Mouse (Mus musculus) erythroblast, embryonic 14.5 days (primary cell): Measurements from ENCODE around the gene Vpreb3.

Source experiments
- GATA1 ChIP-seq: IDR thresholded peaks from 2 replicates; pipeline ENCODE4 v1.6.1; 2012; ENCODE audit warnings: low read length, inconsistent platforms, mixed read lengths
- TAL1 ChIP-seq: IDR thresholded peaks from 3 replicates; pipeline ENCODE4 v1.6.1; 2012; ENCODE audit warnings: low read length, inconsistent platforms, mixed read lengths

DNA sequence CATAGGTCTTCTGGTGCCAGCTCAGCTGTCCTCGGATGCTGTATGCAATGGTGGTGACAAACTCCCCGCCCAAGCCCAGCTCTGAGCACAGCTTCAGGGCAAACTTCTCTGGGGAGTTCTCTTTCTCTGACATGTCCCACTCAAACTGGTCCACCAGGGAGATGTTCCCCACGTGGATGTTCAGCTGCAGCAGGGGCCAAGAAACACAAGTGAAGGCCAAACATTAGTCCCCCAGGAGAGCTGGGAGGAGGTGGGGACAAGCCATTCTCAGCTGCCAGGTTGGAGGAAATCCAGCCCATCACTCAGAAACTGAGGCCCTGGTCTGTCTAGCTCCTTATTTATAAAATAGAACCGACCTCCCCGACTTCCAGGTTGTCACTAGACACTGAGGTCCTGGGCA, 38.5 kb upstream of the Vpreb3 start:
- TF ChIP-seq TAL1 (no peak), GATA1 (no peak)
